Mouse (Mus musculus): ENCODE measurements around the gene Pde5a. TPM values are rescaled to one million over a fixed set of nuclear protein-coding genes. Genes with fewer than 3 reads are reported as not detected.

Pde5a gene
- polyA plus RNA-seq, 1 experiment from 2014 or later, result 5.5 TPM

Other genes with a start within 250 kb of the Pde5a start
- gene Fnbp1l, start 109.2 kb upstream of the Pde5a start, polyA plus RNA-seq (2014; fragmentation: Nextera tagmentation; extraction: Ambion mirVana), result 79.5 and 88.2 TPM in 2 replicates
- gene Fabp2, start 166.1 kb downstream of the Pde5a start, polyA plus RNA-seq (2014; fragmentation: Nextera tagmentation; extraction: Ambion mirVana), result not detected in 2 replicates
- not detected in 2 replicates for gene Gm10959, start 190.4 kb downstream of the Pde5a start, polyA plus RNA-seq (2014; fragmentation: Nextera tagmentation; extraction: Ambion mirVana)
- gene 1810037I17Rik, start 195.3 kb downstream of the Pde5a start, polyA plus RNA-seq (2014; fragmentation: Nextera tagmentation; extraction: Ambion mirVana), result 88.0 and 95.6 TPM in 2 replicates